Mouse (Mus musculus): ENCODE measurements around the gene Rnf151.
"Not testable (repeated sequence)": the region's sequence is repeated elsewhere in the genome, so short reads cannot be mapped to it uniquely, and the experiment has no call there.

Gene Rnf151

DNA sequence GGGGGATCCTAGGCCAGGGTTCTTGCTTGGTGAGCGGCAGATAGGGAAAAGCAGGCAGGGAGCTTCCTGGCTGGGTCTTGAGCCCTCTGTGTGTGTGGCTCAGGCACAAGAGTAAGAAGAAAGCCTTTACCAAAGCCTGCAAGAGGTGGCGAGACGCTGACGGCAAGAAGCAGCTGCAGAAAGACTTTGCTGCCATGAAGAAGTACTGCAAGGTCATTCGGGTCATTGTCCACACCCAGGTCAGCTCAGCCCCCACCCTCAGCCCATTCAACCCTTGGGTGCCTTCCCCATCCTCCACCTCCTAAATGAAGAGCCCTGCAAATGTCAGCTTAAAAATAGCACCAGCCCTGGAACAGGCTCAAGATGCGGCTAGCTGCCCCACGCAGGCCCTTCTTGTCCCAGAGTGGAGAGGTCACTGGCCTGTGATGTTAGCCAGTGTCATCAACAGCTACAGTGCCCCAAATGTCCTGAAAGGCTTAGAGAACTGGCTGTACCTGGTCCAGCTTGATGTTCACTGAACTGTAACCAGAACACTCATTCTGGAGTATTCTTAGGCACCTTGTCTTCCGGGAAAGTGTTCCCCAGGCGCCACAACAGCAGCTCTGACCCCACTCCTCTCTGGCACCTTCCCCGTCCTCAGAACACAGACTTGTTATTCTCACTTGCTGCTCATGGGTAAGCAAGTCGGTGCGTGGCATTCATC is 14.5 kb upstream of the Rnf151 start:
- no peak for DNase-seq

DNA sequence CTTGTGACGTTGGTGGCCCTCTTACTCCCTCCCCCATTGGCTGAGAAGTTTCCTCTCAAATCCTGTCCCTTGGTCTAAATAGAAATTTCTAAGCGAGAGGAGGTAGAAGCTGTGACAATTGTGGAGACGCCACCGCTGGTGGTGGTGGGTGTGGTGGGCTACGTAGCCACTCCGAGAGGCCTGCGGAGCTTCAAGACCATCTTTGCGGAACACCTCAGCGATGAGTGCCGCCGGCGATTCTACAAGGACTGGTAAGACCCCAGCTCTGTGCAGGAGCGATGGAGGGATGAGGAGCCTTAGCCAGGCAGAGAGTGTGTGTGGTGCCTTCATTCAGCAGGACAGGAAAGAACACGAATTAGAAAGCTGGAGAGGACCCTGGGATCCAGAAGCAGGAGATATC is 12.9 kb upstream of the Rnf151 start:
- no peak for DNase-seq

DNA sequence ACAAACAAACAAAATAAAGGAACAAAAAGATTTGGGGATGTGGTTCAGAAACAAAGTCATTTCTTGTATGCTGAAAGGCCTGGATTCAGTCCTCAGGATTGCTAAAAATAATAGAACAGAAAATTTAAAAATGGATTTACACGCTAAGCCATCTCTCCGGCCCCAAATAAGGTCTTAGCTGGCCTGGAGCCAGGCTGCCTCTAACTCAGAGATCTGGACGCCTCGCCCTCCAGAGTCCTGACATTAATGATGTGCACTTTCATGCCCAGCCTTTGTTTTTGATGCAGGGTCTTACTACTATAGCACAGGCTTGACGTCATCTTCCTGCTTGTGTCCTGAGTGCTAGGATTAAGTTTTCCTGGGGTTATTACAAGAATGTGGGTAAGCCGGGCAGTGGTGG is 11.2 kb upstream of the Rnf151 start:
- DNase-seq, result no peak

DNA sequence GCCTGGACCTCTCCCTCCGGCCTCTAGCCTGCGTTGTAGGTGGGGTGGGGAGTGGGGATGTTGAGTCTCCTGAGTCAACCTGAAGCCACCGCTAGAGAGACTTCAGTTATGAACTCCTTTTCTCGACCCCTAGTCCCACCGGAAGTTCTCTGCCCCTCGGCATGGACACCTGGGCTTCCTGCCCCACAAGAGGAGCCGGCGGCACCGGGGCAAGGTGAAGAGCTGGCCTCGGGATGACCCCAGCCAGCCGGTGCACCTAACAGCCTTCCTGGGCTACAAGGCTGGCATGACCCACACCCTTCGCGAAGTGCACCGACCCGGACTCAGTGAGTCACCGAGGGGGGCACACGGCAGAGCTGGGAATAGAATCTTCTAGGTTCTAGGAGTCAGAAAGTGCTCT is 10.3 kb upstream of the Rnf151 start:
- DNase-seq, result no peak

DNA sequence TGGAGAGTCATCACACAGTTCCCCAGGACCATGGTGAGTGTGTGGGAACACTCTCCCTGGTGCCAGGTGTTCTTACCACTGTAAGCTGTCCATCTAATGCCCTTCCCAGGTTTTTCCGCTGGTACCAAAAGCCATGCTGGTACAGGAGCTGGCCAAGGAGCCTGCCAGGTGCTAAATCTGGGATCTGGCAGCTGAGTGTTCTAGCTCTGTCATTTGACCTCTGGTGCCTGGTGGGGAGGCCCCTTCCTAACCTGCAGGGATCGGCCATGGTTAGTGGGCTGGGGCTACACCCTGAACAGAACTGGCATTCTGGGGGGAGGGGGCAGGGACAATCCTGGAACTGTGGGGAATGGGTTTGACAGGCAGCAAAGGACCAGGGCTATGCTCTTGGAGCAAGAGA is 9.8 kb upstream of the Rnf151 start, which contains the start of gene Rpl3l:
Gene Rpl3l, plus strand, starts transcription at position 203 of the 400 bp plus-strand sequence.
- DNase-seq, result no peak

DNA sequence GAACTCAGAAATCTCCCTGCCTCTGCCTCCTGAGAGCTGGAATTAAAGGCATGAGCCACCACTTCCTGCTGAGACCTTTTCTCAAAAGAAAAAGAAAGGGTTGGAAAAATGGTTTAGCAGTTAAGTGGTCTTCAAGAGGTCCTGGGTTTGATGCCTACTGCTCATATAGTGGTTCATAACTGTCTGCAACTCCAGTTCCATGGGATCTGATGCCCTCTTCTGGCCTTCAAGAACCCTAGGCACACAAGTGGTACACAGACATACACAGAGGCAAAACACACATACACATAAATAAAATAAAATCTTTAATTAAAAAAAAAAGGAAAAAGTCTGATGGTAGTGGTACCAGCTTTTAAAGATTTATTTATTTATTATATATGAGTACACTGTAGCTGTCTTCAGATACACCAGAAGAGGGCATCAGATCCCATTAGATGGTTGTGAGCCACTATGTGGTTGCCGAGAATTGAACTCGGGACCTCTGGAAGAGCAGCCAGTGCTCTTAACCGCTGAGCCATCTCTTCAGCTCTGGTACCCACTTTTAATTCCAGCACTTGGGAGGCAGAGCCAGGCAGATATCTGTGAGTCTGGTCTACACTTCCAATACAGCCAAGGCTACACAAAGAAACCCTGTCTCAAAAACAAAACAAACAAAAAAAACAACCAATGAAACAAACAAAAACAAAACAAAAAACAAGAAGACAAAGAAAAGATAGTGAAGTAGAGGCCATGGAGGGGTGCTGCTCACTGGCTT is 8.0 kb upstream of the Rnf151 start:
- no peak for DNase-seq

DNA sequence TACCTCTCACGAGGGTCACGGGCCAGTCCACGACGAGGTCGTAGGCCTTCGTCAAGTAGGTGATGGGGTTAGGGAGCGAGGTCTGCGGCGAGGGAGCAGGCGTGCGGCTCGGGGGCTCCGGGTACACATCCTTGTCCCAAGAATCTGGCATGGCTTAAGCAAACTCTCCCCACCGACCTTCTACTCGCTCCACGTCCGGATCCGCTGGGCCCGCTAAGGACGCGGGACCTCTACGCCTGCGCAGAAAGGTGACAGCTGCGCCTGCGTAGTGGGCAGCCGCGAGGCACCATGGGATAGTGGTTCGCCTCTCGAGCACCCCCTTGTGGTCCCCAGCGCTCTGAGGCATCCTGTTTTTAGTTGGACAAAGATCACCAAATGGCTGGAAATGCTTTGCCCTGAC is 6.3 kb upstream of the Rnf151 start, which contains the start of gene Ndufb10:
Gene Ndufb10, minus strand, starts transcription at position 295 of the 400 bp plus-strand sequence.
- DNase-seq, result peak; percentile 94

DNA sequence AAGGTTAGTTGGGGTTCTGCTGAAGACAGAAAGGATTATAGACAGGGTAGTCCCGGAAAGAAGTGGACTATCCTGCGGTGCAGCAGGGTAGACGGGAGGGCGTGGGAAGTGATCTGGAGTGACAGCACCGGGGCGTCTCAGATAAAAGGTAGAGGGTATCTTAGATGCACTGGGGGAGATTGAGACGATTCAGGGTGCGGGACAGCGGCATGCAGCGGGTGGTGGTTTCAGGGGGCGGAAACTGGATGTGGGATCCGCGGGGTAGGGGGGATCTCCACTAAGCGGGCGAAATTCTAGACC is 6.0 kb upstream of the Rnf151 start:
- DNase-seq, result no peak

DNA sequence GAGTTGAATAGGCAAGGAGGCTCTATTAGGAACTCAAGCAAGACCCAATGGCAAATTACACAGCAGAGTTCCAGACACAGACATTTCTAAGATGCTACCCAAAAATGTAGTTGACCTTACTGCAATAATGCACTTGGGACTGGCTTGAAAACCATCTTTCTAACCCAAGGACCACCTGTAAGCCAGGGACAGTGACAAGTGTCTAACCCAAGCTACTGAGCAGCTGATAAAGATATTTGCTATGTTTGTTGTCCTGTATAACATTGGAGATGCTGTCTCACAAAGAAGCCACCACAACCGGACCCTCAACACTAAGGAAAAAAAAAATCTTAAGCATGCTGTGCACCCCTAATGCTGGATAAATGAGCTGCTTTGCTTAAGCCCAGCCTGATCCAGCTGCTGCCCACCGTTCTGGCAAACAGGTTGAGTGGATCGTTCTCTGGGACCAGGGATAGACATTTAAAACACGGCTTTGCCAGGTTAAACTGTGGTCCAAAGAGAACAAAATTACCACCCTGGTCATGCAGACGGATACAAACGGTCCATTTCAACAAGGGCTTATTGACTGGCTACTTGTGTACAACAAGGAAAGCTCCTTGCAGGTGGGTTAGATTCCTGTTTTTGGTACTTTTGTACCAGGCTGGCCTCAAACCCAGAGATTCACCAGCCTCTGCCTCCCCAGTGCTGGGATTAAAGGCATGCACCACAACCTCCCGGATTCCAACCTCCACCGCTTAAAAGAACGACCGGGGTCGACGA is 5.4 kb upstream of the Rnf151 start:
- DNase-seq, result no peak

DNA sequence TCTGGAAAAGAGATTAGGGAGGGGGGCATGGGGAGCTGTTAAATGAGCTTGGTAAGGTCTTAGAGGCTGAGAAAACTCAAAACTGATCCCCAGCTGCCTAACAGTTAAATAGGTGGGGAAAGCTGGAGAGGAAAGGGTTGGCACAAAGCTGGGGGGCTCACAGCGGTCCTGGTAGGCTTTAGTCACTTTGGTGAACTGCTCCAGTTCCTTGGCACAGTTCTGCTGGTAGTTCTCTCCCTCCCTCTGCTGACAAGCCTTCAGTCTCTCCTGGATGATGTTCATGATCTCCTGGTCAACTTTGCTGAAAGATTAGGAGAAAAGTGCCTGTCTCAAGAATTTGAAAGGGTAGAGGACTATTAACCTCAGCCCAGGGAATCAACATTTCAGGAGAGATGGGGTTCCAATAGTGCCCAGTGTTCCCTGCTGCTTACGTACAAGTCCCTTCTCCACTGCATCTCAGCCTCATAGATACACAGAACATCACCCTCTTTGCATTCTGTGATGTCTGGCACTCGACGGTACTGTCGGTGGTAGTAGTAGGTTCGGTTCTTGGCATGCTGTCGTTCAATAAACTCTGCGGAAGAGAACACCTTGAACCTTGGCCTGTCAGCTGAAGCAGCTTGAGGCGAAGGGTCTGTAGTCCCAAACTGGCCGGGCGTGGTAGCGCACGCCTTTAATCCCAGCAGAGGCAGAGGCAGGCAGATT is 4.5 kb upstream of the Rnf151 start:
- no peak for DNase-seq

DNA sequence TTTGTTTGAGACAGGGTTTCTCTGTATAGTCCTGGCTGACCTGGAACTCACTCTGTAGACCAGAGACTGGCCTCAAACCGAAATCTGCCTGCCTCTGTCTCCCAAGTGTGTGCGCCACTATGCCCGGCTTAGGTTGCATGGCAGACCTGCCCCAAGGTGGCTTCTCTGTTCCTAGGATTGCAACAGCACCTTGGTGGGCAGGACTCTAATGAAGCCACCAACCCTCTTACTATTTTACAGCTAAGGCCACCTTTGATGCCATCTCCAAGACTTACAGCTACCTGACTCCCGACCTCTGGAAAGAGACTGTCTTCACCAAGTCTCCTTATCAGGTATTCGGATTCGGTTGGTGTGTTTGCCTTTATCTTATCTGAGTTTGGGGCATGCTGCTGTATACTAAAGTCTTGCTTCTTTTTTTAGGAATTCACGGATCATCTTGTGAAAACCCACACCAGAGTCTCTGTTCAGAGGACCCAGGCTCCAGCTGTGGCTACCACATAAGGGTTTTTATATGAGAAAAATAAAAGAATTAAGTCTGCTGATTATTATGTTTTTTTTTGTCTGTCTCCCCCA is 3.6 kb upstream of the Rnf151 start:
- not testable (repeated sequence) for DNase-seq

DNA sequence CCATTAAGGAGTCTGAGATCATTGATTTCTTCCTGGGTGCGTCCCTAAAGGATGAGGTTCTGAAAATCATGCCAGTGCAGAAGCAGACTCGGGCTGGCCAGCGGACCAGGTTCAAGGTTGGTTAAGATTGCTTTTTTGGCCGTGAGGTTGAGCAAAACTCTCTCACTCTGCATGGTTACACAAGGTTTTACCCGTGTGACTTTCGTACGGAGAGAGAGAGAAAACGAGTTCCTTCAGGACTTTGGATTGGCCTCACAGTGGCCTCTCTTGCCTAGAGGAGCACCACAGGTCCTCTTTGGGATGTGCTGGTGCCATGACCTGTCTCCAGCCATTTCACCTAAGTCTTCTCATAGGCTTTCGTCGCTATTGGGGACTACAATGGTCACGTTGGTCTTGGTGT is 2.8 kb upstream of the Rnf151 start:
- DNase-seq, result not testable (repeated sequence)

DNA sequence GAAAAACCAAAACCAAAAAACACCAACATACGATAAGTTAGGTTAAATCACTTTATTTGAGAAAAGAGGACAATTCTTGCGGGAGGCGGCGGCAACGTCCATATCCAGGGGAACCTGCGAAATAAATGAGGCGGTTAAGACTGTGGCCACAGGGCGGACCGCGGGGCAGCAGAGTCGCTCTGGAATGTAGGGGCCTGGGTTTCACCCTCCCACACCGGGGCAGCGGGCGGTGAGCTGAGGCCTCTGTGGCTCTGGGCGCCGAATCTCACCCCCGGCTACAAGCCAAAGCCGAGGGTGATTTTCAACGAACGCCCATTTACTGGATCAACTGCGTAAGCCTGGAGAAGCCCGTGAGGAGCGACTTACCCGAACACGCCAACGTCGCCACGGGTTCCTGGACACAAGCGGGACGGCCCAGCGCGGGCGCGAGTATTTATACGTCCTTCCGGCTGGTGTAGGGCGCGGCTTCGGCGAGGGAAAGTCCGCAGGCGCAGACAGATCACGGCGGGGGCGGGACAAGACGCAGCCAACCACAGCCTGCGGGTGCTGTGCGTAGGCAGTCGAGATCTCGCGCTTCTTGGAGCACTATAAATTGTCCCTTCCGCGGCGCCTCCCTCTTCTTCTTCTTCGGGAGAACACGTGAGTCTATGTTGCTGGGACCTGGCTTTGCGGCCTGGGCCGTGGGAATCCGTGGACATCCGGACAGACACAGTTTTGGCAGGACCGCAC is 1.8 kb upstream of the Rnf151 start:
- peak; percentile 99 for DNase-seq

DNA sequence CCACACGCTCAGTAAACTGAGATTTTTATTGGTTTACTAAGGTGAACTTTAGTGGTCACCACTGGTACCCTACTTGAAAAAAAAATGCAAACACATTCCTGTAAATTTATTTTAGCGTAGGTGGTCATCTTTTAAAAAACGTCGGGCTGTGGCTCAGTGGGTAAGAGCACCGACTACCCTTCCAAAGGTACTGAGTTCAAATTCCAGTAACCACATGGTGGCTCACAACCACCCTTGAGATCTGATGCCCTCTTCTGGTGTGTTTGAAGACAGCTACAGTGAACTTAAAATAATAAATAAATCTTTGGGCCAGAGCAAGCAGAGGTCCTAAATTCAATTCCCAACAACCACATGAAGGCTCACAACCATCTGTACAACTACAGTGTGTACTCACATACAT is 1.1 kb upstream of the Rnf151 start:
- not testable (repeated sequence) for DNase-seq

DNA sequence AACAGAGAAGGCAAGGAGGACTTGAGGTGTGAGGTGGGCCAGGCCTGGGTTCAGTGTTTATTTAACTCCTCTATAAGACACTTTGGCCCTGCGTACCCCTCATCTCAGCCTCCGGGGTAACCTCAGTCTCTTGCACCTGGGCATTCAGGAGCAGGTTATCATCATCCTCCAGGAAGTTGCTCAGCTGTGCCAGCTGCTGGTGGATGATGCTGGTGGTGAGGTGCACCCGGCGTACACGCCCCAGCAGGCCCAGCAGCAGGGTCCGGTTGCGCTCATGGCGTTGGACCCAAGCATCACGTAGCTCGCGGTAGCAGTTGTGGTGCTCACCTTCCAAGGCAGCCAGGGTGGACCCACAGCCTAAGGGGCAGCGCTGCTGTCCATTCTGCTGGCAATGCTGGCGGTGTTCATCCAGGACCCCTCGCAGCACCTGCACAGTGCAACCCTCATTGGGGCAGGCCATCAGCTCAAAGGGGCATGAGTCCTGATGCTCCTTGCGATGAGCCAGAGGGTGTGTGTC is 1.6 kb downstream of the Rnf151 start:
- DNase-seq, result no peak

DNA sequence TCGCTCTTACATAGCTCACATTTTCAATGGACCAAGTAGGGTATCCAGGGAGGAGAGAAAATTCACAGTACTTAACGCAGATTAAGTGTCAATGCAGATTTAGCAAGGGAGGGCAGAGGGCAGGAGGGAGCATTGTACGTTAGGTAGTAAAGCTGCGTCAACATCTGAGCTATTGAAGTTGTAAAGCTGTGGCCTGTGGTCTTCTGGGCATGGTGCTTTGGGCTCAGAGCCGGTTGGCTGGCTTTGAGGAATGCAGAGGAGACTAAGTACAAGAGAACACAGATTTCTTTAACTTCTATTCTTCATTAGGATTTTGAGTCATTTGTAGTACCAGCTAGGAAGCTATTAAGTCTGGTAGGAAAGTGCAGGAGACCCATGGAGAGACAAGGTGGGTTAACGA is 2.3 kb downstream of the Rnf151 start:
- no peak for DNase-seq

DNA sequence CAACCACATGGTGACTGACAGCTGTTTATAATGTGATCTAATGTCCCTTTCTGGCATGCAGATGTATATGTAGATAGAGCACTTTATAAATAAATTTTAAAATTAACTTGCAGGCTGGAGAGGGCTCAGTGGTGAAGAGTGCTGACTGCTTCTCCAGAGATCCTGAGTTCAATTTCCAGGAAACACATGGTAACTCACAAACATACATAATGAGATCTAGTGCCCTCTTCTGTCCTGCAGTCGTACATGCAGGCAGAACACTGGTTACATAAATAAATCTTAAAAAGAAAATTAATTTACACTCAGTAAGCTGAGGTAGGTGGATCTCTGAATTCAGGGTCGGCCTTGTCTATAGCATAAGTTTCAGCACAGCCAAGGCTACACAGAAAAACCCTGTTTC is 9.2 kb downstream of the Rnf151 start:
- no peak for DNase-seq

DNA sequence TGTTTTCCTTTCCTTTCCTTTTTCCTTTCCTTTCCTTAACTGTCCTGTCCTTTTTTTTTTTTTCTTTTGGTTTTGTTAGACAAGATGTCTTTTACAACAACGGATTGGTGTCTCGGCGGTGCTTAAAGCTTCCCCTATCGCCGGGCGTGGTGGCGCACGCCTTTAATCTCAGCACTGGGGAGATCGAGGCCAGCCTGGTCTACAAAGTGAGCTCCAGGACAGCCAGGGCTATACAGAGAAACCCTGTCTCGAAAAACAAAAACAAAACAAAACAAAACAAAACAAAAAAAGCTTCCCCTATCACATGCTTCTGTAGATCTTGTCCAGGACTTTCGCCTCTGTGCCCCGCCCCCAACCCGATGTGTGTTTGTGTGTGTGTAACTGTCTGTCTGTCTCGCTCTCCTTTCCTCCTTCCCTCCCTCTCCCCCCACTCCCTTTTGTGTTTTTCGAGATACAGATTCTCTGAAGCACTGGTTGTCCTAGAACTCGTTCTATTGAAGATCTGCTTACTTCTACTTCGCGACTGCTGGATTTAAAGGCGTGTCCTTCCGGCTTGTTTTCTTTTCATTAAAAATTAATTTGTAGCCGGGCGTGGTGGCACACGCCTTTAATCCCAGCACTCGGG is 9.9 kb downstream of the Rnf151 start:
- no peak for DNase-seq

DNA sequence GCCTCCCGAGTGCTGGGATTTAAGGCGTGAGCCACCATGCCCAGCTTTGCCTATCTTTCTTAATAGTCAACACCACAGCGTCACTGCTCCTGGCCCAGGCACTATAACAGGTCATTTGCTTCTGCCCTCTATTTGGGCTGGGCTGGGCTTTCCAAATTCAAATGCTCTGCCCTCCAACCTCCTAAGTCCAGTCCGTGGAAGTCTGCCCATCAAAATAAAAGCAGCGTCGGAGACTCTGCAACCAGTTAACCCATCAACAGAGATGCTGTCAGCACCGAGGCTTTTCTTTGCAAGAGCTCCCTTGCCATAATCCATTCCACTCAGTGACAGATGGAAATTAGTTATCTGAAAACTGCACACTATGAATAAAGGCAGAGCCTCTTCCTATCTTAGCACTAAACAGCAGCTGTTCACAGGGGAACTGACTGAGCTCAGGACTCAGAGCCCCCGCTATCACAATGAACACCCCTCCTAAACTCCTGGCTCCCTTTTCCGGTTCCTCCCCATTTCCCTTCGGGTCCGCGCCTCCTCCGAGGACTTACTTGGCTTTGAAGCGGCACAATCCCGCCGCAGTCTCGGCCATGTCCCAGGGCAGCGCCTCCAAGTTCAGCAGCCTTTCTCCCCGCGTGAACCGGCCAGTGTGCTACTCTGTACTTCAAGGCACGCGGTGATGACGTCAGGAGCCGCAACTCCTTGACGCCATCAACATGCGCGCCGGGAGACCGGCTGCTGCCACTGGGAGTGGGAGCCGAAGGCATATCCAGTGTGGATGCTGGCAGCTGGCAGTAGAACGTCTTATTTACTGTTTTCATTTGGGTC is 10.7 kb downstream of the Rnf151 start, which contains the start of gene Tbl3:
Gene Tbl3, minus strand, starts transcription at position 679 of the 819 bp plus-strand sequence.
- DNase-seq, result peak; percentile 94

DNA sequence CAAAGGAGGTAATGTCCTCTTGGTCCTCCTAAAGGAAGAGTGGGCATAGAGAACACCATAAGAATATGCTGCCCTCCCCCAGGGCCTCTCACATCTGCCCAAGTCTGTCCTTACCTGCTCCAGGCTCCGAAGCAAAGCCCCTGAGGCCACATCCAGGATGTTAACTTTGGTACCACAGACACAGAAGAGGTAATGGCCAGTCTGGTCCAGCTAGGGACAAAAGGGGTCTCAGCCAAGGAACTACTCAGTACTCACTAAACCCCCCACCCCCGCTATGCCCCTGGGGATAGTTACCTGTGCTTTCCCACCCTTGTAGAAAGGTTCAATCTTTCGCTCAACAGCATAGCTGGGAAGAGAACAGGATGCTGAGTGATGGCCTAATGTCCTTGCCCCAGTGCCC is 12.0 kb downstream of the Rnf151 start:
- no peak for DNase-seq
